Mouse (Mus musculus) megakaryocyte, embryonic 14.5 days (primary cell): ENCODE measurements around the gene Chsy1.

Experiments used
- FLI1 ChIP-seq: IDR thresholded peaks from 2 replicates; pipeline ENCODE4 v1.6.1; 2012; ENCODE audit warnings: low read length, inconsistent platforms, mixed read lengths
- GATA1 ChIP-seq: IDR thresholded peaks from 3 replicates; pipeline ENCODE4 v1.6.1; 2012; ENCODE audit warnings: mixed read lengths, low read length, inconsistent platforms, borderline replicate concordance

DNA sequence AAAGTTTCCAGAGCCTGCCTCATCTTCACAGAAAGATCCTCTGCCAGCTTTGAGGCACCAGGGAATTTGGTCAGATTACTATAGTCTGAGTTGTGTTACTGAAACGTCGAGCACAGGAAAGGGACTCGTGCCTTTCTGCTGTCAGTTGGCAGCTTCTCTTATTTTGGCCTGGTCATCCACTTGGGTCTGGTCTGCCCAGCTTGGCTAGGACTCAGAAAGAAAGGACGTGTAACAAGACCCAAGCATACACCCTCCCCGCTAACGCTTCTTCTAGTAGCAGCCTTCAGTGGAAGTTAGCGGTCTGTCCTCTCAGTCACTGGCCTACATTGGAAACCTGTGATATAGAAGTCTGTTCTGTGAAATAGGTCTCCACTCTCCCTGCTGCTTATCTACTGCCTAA is 24.8 kb upstream of the Chsy1 start:
- TF ChIP-seq GATA1 (no peak), FLI1 (no peak)
